Mouse (Mus musculus): ENCODE results near the gene Olfr20. TPM values are rescaled to one million over a fixed set of nuclear protein-coding genes. Genes with fewer than 3 reads are reported as not detected.
"Not testable (repeated sequence)": the region's sequence is repeated elsewhere in the genome, so short reads cannot be mapped to it uniquely, and the experiment has no call there.

Olfr20 gene
- polyA plus RNA-seq (2014; fragmentation: Nextera tagmentation; extraction: Ambion mirVana), result not detected in 2 replicates

GRCm38 (mm10) chr11:73350483-73350882 is at the start of gene Olfr20:
Gene Olfr20 (plus strand): TSS chr11:73350783.
- ATAC-seq (ENCODE audit: insufficient number of reproducible peaks, insufficient read depth, low FRiP score, low read depth), result no peak

GRCm38 (mm10) chr11:73303123-73303522 is 47.5 kb upstream of the Olfr20 start:
- ATAC-seq (ENCODE audit: insufficient number of reproducible peaks, insufficient read depth, low FRiP score, low read depth), result no peak
- H3K4me2 ChIP-seq (replicated peaks; ENCODE audit: low read depth, low read length), result no peak overlapping the region
- no peaks in the 10 kb centered on the region for H3K4me1 ChIP-seq (ENCODE audit: control insufficient read depth, insufficient read depth, low read length)
- no peak overlapping the region for H3K9ac ChIP-seq (replicated peaks; ENCODE audit: low read depth, low read length)
- H3K4me3 ChIP-seq (ENCODE audit: low read depth, low read length), result no peak overlapping the region
- WGBS, result 61% methylated on average over 2 of the region's 2 CpGs
- no peak overlapping the region for H3K27ac ChIP-seq (ENCODE audit: low read length)
- no peaks in the 10 kb centered on the region for H3K27me3 ChIP-seq (ENCODE audit: control insufficient read depth, insufficient read depth, low read length)
- no peaks in the 10 kb centered on the region for H3K36me3 ChIP-seq (ENCODE audit: control insufficient read depth, insufficient read depth, low read length)
- H3K9me3 ChIP-seq (ENCODE audit: control insufficient read depth, low read depth, low read length), result no peaks in the 10 kb centered on the region

More at GRCm38 (mm10) chr11:73350483-73350882, at the start of gene Olfr20:
- Histone ChIP-seq H3K4me1 (ENCODE audit: control insufficient read depth, insufficient read depth, low read length) (no peaks in the 10 kb centered on the region), H3K27me3 (ENCODE audit: control insufficient read depth, insufficient read depth, low read length) (no peaks in the 10 kb centered on the region), H3K27ac (ENCODE audit: low read length) (no peak within 1 kb of the TSS), H3K9ac (replicated peaks; ENCODE audit: low read depth, low read length) (no peak within 1 kb of the TSS), H3K4me2 (replicated peaks; ENCODE audit: low read depth, low read length) (no peak within 1 kb of the TSS), H3K4me3 (ENCODE audit: low read depth, low read length) (no peak within 1 kb of the TSS), H3K36me3 (ENCODE audit: control insufficient read depth, insufficient read depth, low read length) (no peaks in the 10 kb centered on the region), H3K9me3 (ENCODE audit: control insufficient read depth, low read depth, low read length) (no peaks in the 10 kb centered on the region)
- 44% methylated on average over 3 of the region's 3 CpGs for whole genome bisulfite sequencing

DNA sequence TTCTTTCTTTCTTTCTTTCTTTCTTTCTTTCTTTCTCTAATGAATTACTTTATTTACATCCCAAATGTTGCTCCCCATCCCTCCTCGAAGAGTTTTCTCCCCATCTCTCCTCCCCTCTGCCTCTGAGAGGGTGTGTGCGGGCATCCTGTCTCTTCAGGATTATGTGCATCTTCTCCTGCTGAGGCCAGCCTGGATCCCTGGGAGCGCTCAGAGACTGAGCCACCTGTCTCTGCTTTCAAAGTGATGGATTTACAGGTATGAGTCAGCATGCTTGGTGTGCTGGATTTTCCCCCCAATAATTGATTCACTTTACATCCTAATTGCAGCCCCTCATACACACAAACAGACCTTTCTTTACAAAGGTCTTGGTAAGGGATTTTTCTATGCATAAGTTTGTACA is 34.6 kb upstream of the Olfr20 start:
- no peak overlapping the region for H3K4me3 ChIP-seq (ENCODE audit: low read depth, low read length)
- no peaks in the 10 kb centered on the region for H3K4me1 ChIP-seq (ENCODE audit: control insufficient read depth, insufficient read depth, low read length)
- H3K9ac ChIP-seq (replicated peaks; ENCODE audit: low read depth, low read length), result no peak overlapping the region
- H3K27me3 ChIP-seq (ENCODE audit: control insufficient read depth, insufficient read depth, low read length), result no peaks in the 10 kb centered on the region
- WGBS, result 49% methylated on average over 3 of the region's 3 CpGs
- H3K27ac ChIP-seq (ENCODE audit: low read length), result no peak overlapping the region
- H3K36me3 ChIP-seq (ENCODE audit: control insufficient read depth, insufficient read depth, low read length), result no peaks in the 10 kb centered on the region
- ATAC-seq (ENCODE audit: insufficient number of reproducible peaks, insufficient read depth, low FRiP score, low read depth), result no peak
- H3K9me3 ChIP-seq (ENCODE audit: control insufficient read depth, low read depth, low read length), result no peaks in the 10 kb centered on the region
- no peak overlapping the region for H3K4me2 ChIP-seq (replicated peaks; ENCODE audit: low read depth, low read length)

DNA sequence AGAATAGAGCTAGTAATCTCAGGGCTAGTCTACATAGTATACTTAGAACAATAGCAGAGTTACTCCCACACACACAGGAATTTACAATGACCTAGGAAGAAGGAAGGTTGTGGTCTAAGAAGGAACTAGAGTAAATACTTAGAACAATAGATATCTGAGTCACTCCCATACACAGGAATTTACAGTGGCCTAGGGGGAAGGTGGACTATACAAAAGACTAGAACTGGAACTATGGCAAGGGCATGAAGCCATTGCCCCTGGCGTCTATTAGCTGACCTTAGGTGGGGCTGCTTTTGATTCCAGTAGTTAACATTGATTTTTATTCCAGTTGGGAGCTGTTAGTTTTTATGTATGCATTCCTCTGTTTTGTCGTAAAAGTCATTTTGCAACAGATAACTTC is 32.0 kb upstream of the Olfr20 start:
- not testable (repeated sequence) for ATAC-seq (ENCODE audit: insufficient number of reproducible peaks, insufficient read depth, low FRiP score, low read depth); H3K27me3 ChIP-seq (ENCODE audit: control insufficient read depth, insufficient read depth, low read length); H3K4me3 ChIP-seq (ENCODE audit: low read depth, low read length); H3K36me3 ChIP-seq (ENCODE audit: control insufficient read depth, insufficient read depth, low read length); H3K27ac ChIP-seq (ENCODE audit: low read length); H3K9ac ChIP-seq (replicated peaks; ENCODE audit: low read depth, low read length); H3K4me1 ChIP-seq (ENCODE audit: control insufficient read depth, insufficient read depth, low read length); H3K9me3 ChIP-seq (ENCODE audit: control insufficient read depth, low read depth, low read length); H3K4me2 ChIP-seq (replicated peaks; ENCODE audit: low read depth, low read length)
- 65% methylated on average over 2 of the region's 2 CpGs for WGBS

DNA sequence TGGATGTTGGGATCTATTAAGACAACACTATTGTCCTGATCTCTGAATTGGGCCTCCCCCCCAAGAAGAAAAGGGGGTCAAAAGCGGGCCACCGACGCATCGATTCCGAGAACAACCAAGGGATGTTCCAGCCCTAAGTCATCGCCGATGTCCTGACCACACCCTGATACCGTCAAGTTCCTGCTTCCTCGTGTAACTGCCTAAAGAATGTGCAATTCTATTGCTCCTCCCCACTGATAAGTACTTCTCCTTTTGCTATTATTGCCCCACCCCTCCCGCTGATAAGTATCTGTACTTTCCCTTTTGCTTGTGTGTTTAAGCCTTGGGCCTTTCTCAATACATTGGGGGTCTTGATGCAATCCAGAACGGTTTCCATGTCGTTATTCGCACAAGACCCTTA is 29.5 kb upstream of the Olfr20 start:
- ATAC-seq (ENCODE audit: insufficient number of reproducible peaks, insufficient read depth, low FRiP score, low read depth); H3K9ac ChIP-seq (replicated peaks; ENCODE audit: low read depth, low read length); H3K4me3 ChIP-seq (ENCODE audit: low read depth, low read length); H3K9me3 ChIP-seq (ENCODE audit: control insufficient read depth, low read depth, low read length); H3K4me2 ChIP-seq (replicated peaks; ENCODE audit: low read depth, low read length); H3K36me3 ChIP-seq (ENCODE audit: control insufficient read depth, insufficient read depth, low read length); H3K27me3 ChIP-seq (ENCODE audit: control insufficient read depth, insufficient read depth, low read length); H3K27ac ChIP-seq (ENCODE audit: low read length); H3K4me1 ChIP-seq (ENCODE audit: control insufficient read depth, insufficient read depth, low read length): not testable (repeated sequence)
- 91% methylated on average over 13 of the region's 13 CpGs for WGBS

GRCm38 (mm10) chr11:73323906-73324830 is 26.4 kb upstream of the Olfr20 start:
- Histone ChIP-seq H3K4me3 (ENCODE audit: low read depth, low read length) (no peak overlapping the region), H3K36me3 (ENCODE audit: control insufficient read depth, insufficient read depth, low read length) (no peaks in the 10 kb centered on the region), H3K9me3 (ENCODE audit: control insufficient read depth, low read depth, low read length) (no peaks in the 10 kb centered on the region), H3K4me2 (replicated peaks; ENCODE audit: low read depth, low read length) (0 out of 2 replicates have a peak overlapping the region, but pooled peaks have one; percentile 8), H3K9ac (replicated peaks; ENCODE audit: low read depth, low read length) (no peak overlapping the region), H3K27me3 (ENCODE audit: control insufficient read depth, insufficient read depth, low read length) (no peaks in the 10 kb centered on the region), H3K27ac (ENCODE audit: low read length) (no peak overlapping the region), H3K4me1 (ENCODE audit: control insufficient read depth, insufficient read depth, low read length) (0 out of 2 replicates have a peak, but pooled peaks cover 2% of the 10 kb centered on the region)
- WGBS, result 61% methylated on average over 9 of the region's 9 CpGs
- no peak for ATAC-seq (ENCODE audit: insufficient number of reproducible peaks, insufficient read depth, low FRiP score, low read depth)

DNA sequence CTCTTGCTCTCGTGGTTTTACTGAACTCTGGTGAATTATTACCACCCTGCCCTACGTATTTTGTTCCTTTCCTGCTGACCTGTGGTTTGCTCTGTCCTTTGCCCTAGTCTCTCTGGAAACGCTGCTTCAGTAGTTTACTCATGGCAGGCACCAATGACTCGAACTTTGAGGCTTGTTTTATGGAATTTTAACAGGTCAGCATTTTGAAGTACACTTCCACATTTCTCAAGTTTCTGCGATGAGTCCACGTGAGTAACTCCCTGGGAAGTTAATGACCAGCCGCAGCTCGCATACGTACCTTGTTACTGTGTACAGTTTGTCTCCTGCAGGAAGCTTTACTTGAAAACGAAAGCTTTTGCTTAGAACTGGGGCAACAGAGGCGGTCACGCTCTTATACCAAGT is 24.1 kb upstream of the Olfr20 start:
- Histone ChIP-seq H3K4me3 (ENCODE audit: low read depth, low read length) (no peak overlapping the region), H3K4me1 (ENCODE audit: control insufficient read depth, insufficient read depth, low read length) (0 out of 2 replicates have a peak, but pooled peaks cover 2% of the 10 kb centered on the region), H3K9me3 (ENCODE audit: control insufficient read depth, low read depth, low read length) (no peaks in the 10 kb centered on the region), H3K4me2 (replicated peaks; ENCODE audit: low read depth, low read length) (peak overlapping the region; percentile 17; the same call in 1 of the 2 replicates), H3K27me3 (ENCODE audit: control insufficient read depth, insufficient read depth, low read length) (no peaks in the 10 kb centered on the region), H3K36me3 (ENCODE audit: control insufficient read depth, insufficient read depth, low read length) (no peaks in the 10 kb centered on the region), H3K27ac (ENCODE audit: low read length) (peak overlapping the region; percentile 39; the same call in 1 of the 2 replicates), H3K9ac (replicated peaks; ENCODE audit: low read depth, low read length) (no peak overlapping the region)
- 27% methylated on average over 12 of the region's 12 CpGs for WGBS
- no peak for ATAC-seq (ENCODE audit: insufficient number of reproducible peaks, insufficient read depth, low FRiP score, low read depth)

GRCm38 (mm10) chr11:73327361-73327760 is 23.2 kb upstream of the Olfr20 start:
- 0 out of 2 replicates have a peak, but pooled peaks cover 2% of the 10 kb centered on the region for H3K4me1 ChIP-seq (ENCODE audit: control insufficient read depth, insufficient read depth, low read length)
- H3K36me3 ChIP-seq (ENCODE audit: control insufficient read depth, insufficient read depth, low read length), result no peaks in the 10 kb centered on the region
- H3K9ac ChIP-seq (replicated peaks; ENCODE audit: low read depth, low read length), result no peak overlapping the region
- no peaks in the 10 kb centered on the region for H3K9me3 ChIP-seq (ENCODE audit: control insufficient read depth, low read depth, low read length)
- WGBS, result 36% methylated on average over 4 of the region's 4 CpGs
- no peak overlapping the region for H3K4me3 ChIP-seq (ENCODE audit: low read depth, low read length)
- H3K27me3 ChIP-seq (ENCODE audit: control insufficient read depth, insufficient read depth, low read length), result no peaks in the 10 kb centered on the region
- H3K27ac ChIP-seq (ENCODE audit: low read length), result 0 out of 2 replicates have a peak overlapping the region, but pooled peaks have one; percentile 6
- peak; percentile 56; the same call in 1 of the 2 replicates for ATAC-seq (ENCODE audit: insufficient number of reproducible peaks, insufficient read depth, low FRiP score, low read depth)
- no peak overlapping the region for H3K4me2 ChIP-seq (replicated peaks; ENCODE audit: low read depth, low read length)

All from stomach, embryonic 14.5 days (tissue).